Mouse (Mus musculus) lung, embryonic 16.5 days (tissue): Measurements from ENCODE around the gene Bmp3. TPM values are rescaled to one million over a fixed set of nuclear protein-coding genes. Genes with fewer than 3 reads are reported as not detected.

Experiments
- ATAC-seq: fragments of 200-750 bp; cut with Nextera tagmentation; 2 replicates; pipeline ENCODE4 v1.8.0; 2017; ENCODE audit warnings: low read depth, mild to moderate bottlenecking, moderate library complexity
- H3K27ac ChIP-seq: fragments of 300-500 bp; sonication (generic); 2 replicates; pipeline ENCODE4 v1.5.1; 2014; ENCODE audit warnings: mild to moderate bottlenecking, control low read depth, low read length
- H3K27me3 ChIP-seq: fragments of 300-500 bp; sonication (generic); 2 replicates; pipeline ENCODE4 v1.6.1; 2014; ENCODE audit warnings: low read depth, low read length, mixed read lengths; ENCODE audit not compliant: control insufficient read depth, insufficient read depth
- H3K36me3 ChIP-seq: fragments of 300-500 bp; sonication (generic); 2 replicates; pipeline ENCODE4 v1.6.1; 2014; ENCODE audit warnings: low read length; ENCODE audit not compliant: control insufficient read depth, insufficient read depth
- H3K4me1 ChIP-seq: fragments of 300-500 bp; sonication (generic); replicated peaks from 2 replicates; pipeline ENCODE4 v1.6.1; 2014; ENCODE audit warnings: low read length, mixed read lengths; ENCODE audit not compliant: control insufficient read depth, insufficient read depth
- H3K4me2 ChIP-seq: fragments of 300-500 bp; sonication (generic); 2 replicates; pipeline ENCODE4 v1.6.1; 2014; ENCODE audit warnings: low read depth, low read length, control low read depth
- H3K4me3 ChIP-seq: fragments of 300-500 bp; sonication (generic); 2 replicates; pipeline ENCODE4 v1.5.1; 2014; ENCODE audit warnings: mild to moderate bottlenecking, low read length, control low read depth
- H3K9ac ChIP-seq: fragments of 300-500 bp; sonication (generic); 2 replicates; pipeline ENCODE4 v1.6.1; 2014; ENCODE audit warnings: low read length, control low read depth
- H3K9me3 ChIP-seq: fragments of 300-500 bp; sonication (generic); 2 replicates; pipeline ENCODE4 v1.6.1; 2016; ENCODE audit warnings: low read length; ENCODE audit not compliant: control insufficient read depth
- WGBS: fragments of 180-500 bp; shearing (Covaris S2); extraction: QIAGEN DNeasy Blood & Tissue Kit; methylation state at CpG from one replicate; pipeline ENCODE4 v1.1.7; 2014; 5-methylcytosine and 5-hydroxymethylcytosine counted together
- polyA plus RNA-seq: library from polyadenylated mRNA; unstranded; fragments of >200 nt; fragmentation: Nextera tagmentation; extraction: Ambion mirVana; gene quantifications from 2 replicates; pipeline ENCODE4 v1.2.1, GENCODE M21; 2015

Bmp3 gene
- polyA plus RNA-seq, result 5.5 and 7.3 TPM in 2 replicates

DNA sequence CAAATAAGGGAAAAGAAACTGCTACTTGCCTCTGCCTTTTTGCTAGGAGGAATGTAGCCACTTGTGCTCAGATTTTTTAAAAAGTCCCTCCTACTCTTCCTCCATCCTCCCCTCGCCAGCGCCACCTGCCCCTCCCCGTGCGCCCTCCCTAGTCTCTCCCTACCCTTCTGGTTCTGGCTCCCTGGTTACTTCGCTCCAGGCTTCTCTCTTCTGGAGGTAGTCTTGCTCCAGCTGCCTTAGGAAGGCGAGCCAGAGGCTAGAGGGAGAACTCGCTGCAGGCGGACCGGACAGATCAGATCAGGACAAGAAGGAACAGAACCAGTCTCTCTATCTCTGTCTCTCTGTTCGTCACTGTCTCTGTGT, at the start of gene Bmp3:
Gene Bmp3 (plus strand): TSS at position 152 of the 363 bp plus-strand sequence.
- H3K27me3 ChIP-seq, result peaks cover 21% of the 10 kb centered on the region
- 6% methylated on average over 10 of the region's 10 CpGs for WGBS
- peak within 1 kb of the TSS; percentile 70 for H3K4me3 ChIP-seq
- H3K36me3 ChIP-seq, result no peaks in the 10 kb centered on the region
- H3K27ac ChIP-seq, result peak within 1 kb of the TSS; percentile 16
- ATAC-seq, result peak; percentile 78
- peak within 1 kb of the TSS; percentile 94 for H3K4me2 ChIP-seq
- peak within 1 kb of the TSS; percentile 73 for H3K9ac ChIP-seq
- peaks cover 2% of the 10 kb centered on the region; the same call in 1 of the 2 replicates for H3K4me1 ChIP-seq
- no peaks in the 10 kb centered on the region for H3K9me3 ChIP-seq

DNA sequence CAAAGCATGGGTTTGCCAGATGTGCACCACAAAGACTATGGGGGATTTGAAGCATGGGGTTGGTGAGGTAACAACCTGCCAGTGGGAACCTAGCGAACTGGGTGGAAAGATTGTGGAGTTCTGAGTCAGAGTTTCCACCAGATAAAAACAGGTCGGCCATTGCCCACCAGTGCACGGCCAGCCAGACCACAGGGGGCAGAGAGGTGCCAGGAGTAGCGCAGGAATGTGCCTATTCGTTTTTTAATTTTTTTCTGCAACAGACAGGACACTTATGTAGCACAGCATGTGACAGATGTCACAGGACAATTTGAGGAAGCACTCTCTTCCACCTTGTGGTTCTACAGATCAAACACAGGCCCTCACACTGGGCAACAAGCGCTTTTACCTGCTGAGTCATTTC, 49.5 kb upstream of the Bmp3 start:
- Histone ChIP-seq H3K4me3 (no peak overlapping the region), H3K9ac (no peak overlapping the region), H3K9me3 (no peaks in the 10 kb centered on the region), H3K27me3 (no peaks in the 10 kb centered on the region), H3K36me3 (no peaks in the 10 kb centered on the region), H3K4me2 (no peak overlapping the region), H3K27ac (no peak overlapping the region), H3K4me1 (no peaks in the 10 kb centered on the region)
- ATAC-seq, result no peak
- 76% methylated on average over 6 of the region's 6 CpGs for WGBS

DNA sequence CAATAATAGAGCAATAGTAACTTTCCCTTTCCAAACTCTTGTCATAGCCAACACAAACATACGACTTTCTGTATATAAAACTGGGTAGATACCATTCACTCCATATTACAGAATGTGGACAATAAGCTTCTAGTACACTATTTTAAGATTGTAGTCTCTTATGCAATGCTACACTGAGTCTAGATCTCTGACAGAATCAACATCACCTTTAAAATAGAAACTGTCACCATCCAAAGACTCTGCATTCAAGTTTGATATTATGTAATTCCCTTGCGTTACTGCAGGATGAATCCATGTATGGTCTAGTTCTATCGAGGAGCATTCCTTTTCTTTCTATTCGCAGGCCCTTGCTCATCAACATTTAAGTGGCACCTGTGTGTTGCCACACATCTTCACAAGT, 47.7 kb upstream of the Bmp3 start:
- Histone ChIP-seq H3K9ac (no peak overlapping the region), H3K4me2 (no peak overlapping the region), H3K4me3 (no peak overlapping the region), H3K27me3 (no peaks in the 10 kb centered on the region), H3K9me3 (no peaks in the 10 kb centered on the region), H3K27ac (no peak overlapping the region), H3K4me1 (no peaks in the 10 kb centered on the region), H3K36me3 (no peaks in the 10 kb centered on the region)
- WGBS, result 86% methylated on average over 4 of the region's 4 CpGs
- ATAC-seq, result peak; percentile 31; the same call in 1 of the 2 replicates

DNA sequence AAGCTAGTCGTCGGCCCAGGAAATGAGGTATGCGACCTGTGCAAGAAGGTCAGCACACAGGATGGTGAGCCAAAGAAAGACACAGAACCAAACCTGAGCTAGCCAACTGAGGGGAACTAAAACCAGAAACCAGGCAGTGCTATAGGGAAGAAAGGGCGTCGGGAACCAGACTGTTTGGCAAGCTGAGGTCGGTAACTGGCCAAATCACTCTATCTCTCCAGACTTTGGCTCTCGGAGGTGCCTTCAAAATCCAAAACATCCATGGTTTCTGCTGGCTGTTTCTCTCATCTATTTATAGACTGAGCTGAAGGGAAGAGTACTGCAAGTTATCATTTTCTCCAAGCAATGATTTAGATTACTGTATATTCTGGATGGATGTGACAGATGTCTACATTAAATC, 47.2 kb upstream of the Bmp3 start:
- Histone ChIP-seq H3K4me3 (no peak overlapping the region), H3K9me3 (no peaks in the 10 kb centered on the region), H3K4me2 (no peak overlapping the region), H3K27ac (no peak overlapping the region), H3K4me1 (no peaks in the 10 kb centered on the region), H3K9ac (no peak overlapping the region), H3K36me3 (no peaks in the 10 kb centered on the region), H3K27me3 (no peaks in the 10 kb centered on the region)
- peak; percentile 79 for ATAC-seq
- 53% methylated on average over 7 of the region's 7 CpGs for WGBS

DNA sequence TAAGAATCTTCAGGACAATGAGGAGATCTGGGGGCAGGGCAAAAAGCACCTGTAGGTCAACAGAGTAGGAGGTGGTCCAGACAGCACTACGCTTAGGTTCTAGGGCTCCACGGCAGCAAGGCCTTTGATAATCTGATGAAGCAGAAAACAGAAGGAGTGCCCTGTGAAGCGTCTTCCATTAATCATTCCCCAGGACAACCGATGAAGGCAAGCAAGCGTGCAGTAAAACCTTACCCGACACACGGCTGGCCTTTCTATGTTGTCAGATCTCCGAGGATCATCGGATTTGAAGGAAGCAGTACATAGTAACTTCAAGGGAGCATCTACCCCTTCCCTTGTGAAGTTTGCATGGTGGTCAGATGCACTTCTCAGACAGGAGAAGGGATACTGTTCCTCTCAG, 46.3 kb upstream of the Bmp3 start:
- ATAC-seq, result no peak
- H3K27me3 ChIP-seq, result no peaks in the 10 kb centered on the region
- H3K4me1 ChIP-seq, result no peaks in the 10 kb centered on the region
- WGBS, result 44% methylated on average over 9 of the region's 9 CpGs
- peaks cover under 1% of the 10 kb centered on the region; the same call in 1 of the 2 replicates for H3K9me3 ChIP-seq
- H3K36me3 ChIP-seq, result no peaks in the 10 kb centered on the region
- no peak overlapping the region for H3K27ac ChIP-seq
- H3K4me3 ChIP-seq, result no peak overlapping the region
- H3K9ac ChIP-seq, result no peak overlapping the region
- H3K4me2 ChIP-seq, result no peak overlapping the region

DNA sequence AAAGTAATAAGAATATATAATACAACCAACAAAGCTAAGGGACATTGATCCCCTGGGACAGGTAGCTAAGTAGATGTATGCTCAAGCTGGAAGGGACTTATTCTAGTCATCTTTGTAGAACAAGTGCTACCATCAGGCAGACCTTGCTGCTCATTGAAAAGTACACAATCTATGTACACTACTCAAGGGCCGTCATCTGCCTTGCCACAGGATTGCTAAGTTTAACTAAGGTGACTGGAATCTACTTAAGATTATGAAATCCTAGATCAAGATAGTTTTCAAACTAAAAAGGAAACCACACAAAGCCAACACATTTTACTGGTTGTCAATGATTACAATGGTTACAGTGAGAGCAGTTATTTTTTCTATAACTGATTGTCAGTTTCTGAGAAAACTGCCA, 41.8 kb upstream of the Bmp3 start:
- no peak overlapping the region for H3K4me2 ChIP-seq
- no peaks in the 10 kb centered on the region for H3K27me3 ChIP-seq
- H3K4me1 ChIP-seq, result no peaks in the 10 kb centered on the region
- H3K4me3 ChIP-seq, result no peak overlapping the region
- peak; percentile 41; the same call in 1 of the 2 replicates for ATAC-seq
- peaks cover 2% of the 10 kb centered on the region; the same call in 1 of the 2 replicates for H3K9me3 ChIP-seq
- H3K36me3 ChIP-seq, result no peaks in the 10 kb centered on the region
- 41% methylated on average over 1 of the region's 1 CpGs for WGBS
- H3K27ac ChIP-seq, result no peak overlapping the region
- H3K9ac ChIP-seq, result no peak overlapping the region

DNA sequence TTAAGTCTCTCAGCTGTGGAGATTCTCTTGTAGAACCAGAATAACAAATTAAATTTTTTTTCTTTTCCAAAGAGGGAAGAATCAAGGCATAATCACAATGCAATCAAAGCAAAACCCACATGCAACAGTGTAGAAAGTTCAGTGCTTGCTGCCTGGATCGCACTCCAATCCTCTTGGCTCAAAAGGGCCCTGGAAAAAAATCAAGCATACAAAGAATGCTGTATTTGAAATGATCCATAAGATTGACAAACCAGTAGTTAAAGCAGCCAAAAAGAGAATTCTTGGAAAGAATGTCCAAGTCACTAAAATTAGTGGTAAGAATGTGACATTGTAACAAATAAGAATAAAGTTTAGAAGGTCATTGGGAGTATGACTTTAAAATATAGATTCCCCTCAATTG, 38.9 kb upstream of the Bmp3 start:
- Histone ChIP-seq H3K9me3 (peaks cover 2% of the 10 kb centered on the region; the same call in 1 of the 2 replicates), H3K27ac (no peak overlapping the region), H3K4me3 (no peak overlapping the region), H3K4me1 (no peaks in the 10 kb centered on the region), H3K36me3 (no peaks in the 10 kb centered on the region), H3K4me2 (no peak overlapping the region), H3K9ac (no peak overlapping the region), H3K27me3 (no peaks in the 10 kb centered on the region)
- 43% methylated on average over 1 of the region's 1 CpGs for WGBS
- ATAC-seq, result peak; percentile 75; the same call in 1 of the 2 replicates

DNA sequence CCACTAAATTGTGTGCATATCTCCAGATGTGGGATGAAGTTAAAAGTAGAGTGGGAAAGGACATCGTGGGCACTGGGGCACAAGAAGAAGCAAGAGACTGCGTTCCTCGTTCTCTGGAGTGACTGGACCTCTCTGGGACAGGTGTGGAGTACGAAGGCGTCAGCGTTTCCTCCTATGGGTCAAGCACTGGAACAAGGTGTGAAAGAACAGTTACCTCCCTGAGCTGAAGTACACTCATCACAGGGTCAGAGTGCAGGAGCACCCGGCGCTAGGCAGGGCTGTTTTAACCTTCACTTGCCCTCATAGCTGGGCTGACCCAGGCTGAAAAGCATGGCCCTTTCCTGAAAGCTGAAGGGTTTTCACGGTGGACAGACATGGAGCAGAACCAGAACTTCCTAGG, 20.5 kb upstream of the Bmp3 start:
- Histone ChIP-seq H3K4me2 (no peak overlapping the region), H3K4me3 (no peak overlapping the region), H3K4me1 (0 out of 2 replicates have a peak, but pooled peaks cover 3% of the 10 kb centered on the region), H3K27me3 (no peaks in the 10 kb centered on the region), H3K27ac (no peak overlapping the region), H3K36me3 (no peaks in the 10 kb centered on the region), H3K9me3 (no peaks in the 10 kb centered on the region), H3K9ac (no peak overlapping the region)
- WGBS, result 58% methylated on average over 9 of the region's 9 CpGs
- no peak for ATAC-seq

DNA sequence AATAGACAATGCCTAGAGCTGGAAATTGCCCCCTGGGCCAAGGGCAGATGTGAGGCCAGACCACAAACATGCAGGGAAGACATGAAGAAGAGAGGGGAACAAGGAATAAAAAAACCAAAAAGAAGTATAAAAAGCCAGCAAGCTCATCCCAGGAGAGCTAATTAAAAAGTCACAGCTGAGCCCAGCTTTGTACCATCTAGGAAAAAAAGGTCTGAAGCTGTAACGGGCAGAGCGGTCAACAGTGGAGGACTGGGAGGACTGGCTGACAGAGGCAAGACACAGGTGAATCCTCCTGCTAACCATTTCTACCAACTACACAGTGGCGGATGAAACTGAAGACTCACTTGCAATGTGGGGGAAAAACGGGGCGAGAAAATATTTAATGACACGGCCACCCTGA, 19.9 kb upstream of the Bmp3 start:
- Histone ChIP-seq H3K4me2 (no peak overlapping the region), H3K36me3 (no peaks in the 10 kb centered on the region), H3K4me3 (no peak overlapping the region), H3K9ac (no peak overlapping the region), H3K4me1 (0 out of 2 replicates have a peak, but pooled peaks cover 3% of the 10 kb centered on the region), H3K9me3 (no peaks in the 10 kb centered on the region), H3K27ac (no peak overlapping the region), H3K27me3 (no peaks in the 10 kb centered on the region)
- ATAC-seq, result no peak
- WGBS, result 87% methylated on average over 6 of the region's 6 CpGs
